In genomic region chr14:75820007-75820406, GRCm38 (mm10) we compare ENCODE assay signal across 9 mouse cellular contexts. TPM values are rescaled to one million over a fixed set of nuclear protein-coding genes. Genes with fewer than 3 reads are reported as not detected.
DNase-seq lines count a peak whose midpoint lies in the region; TF ChIP-seq lines count a peak whose summit lies in the region.
"Had no signal": no experiment of that assay in that cellular context is flagged by ENCODE, and none has a peak within 500 bp of the region (broad histone marks: within the 10 kb centered on the region; RNA-seq: fewer than 3 reads in every experiment).

No protein-coding gene starts in this region.

- H3K4me3 ChIP-seq in cerebellum, adult 2 months (replicated peaks; ENCODE audit: insufficient read depth, low read depth, low read length) = no peak overlapping the region
- H3K4me3 ChIP-seq: midbrain, embryonic 15.5 days had no signal

- no peak for TF ChIP-seq POLR2A in cerebellum, adult 2 months (IDR thresholded peaks at IDR 0.05; ENCODE audit: borderline replicate concordance, insufficient read depth, low read length)

- DNase-seq in cerebellum, adult 2 months = peak; percentile 22 to 28
- DNase-seq in cerebellum, adult 11 months = no peak
- peak; percentile 50 for DNase-seq in kidney, postnatal 14 days
- DNase-seq in kidney, postnatal 4 days = no peak
- DNase-seq in gastrocnemius, postnatal 10 days = peak; percentile 41
- DNase-seq in lung, postnatal 4 days = peak; percentile 16 to 46
- DNase-seq in layer of hippocampus, postnatal 36 days = no peak
- no peak for DNase-seq in retina, embryonic 14.5 days (ENCODE audit: low spot score)

- 70% methylated on average over 5 of the region's 5 CpGs for WGBS in cerebellum, adult 2 months

- TF ChIP-seq CTCF in cerebellum, adult 2 months (IDR thresholded peaks at IDR 0.05; ENCODE audit: borderline replicate concordance, insufficient read depth, low read depth, low read length) = no peak

- no peaks in the 10 kb centered on the region for H3K4me1 ChIP-seq in cerebellum, adult 2 months (ENCODE audit: control insufficient read depth, insufficient read depth, low read length)
- H3K4me1 ChIP-seq: midbrain, embryonic 15.5 days had no signal

- no peak overlapping the region for H3K27ac ChIP-seq in cerebellum, adult 2 months (ENCODE audit: insufficient read depth, low read length)
- H3K27ac ChIP-seq: midbrain, embryonic 15.5 days had no signal

- H3K27me3 ChIP-seq in cerebellum, adult 2 months (ENCODE audit: control insufficient read depth, insufficient read depth, low read length) = no peaks in the 10 kb centered on the region
- H3K27me3 ChIP-seq: midbrain, embryonic 15.5 days had no signal

RNA-seq across cellular contexts. Expression of gene Tpt1, which starts 24.9 kb away (rescaled TPM):
- polyA plus RNA-seq in cerebellum, adult 2 months (2012; rRNA removed) = 698 and 753 TPM in 2 replicates
- 1,000 to 10,000 TPM; 3,326 to 3,432 TPM for total RNA-seq in gastrocnemius, postnatal 10 days (2021)
- 100 to 1,000 TPM; 921 to 999 TPM for total RNA-seq in layer of hippocampus, postnatal 36 days (2021)

RNA-seq across cellular contexts. Expression of gene Slc25a30, which starts 33.2 kb away (rescaled TPM):
- 9.9 and 12.2 TPM in 2 replicates for polyA plus RNA-seq in cerebellum, adult 2 months (2012; rRNA removed)
- 1 to 10 TPM; 6.3 to 9.8 TPM for total RNA-seq in gastrocnemius, postnatal 10 days (2021)
- total RNA-seq in layer of hippocampus, postnatal 36 days (2021) = 10 to 100 TPM; 13.4 to 14.0 TPM

Comparison
In these comparisons a context has a peak if more than half of its experiments do, and no peak if none do; other contexts are left out.
1. DNase-seq: peak in cerebellum, adult 2 months (2 of 2), kidney, postnatal 14 days (single experiment), gastrocnemius, postnatal 10 days (single experiment) and lung, postnatal 4 days (2 of 2); none in cerebellum, adult 11 months (single experiment), kidney, postnatal 4 days (0 of 2), layer of hippocampus, postnatal 36 days (0 of 2) and retina, embryonic 14.5 days (single experiment).